Mouse (Mus musculus): ENCODE measurements around the gene Ddc. TPM values are rescaled to one million over a fixed set of nuclear protein-coding genes. Genes with fewer than 3 reads are reported as not detected.

Gene Ddc
- total RNA-seq, 4 experiments from 2014 or later: 0.40 to 0.85 (median 0.70) TPM

DNA sequence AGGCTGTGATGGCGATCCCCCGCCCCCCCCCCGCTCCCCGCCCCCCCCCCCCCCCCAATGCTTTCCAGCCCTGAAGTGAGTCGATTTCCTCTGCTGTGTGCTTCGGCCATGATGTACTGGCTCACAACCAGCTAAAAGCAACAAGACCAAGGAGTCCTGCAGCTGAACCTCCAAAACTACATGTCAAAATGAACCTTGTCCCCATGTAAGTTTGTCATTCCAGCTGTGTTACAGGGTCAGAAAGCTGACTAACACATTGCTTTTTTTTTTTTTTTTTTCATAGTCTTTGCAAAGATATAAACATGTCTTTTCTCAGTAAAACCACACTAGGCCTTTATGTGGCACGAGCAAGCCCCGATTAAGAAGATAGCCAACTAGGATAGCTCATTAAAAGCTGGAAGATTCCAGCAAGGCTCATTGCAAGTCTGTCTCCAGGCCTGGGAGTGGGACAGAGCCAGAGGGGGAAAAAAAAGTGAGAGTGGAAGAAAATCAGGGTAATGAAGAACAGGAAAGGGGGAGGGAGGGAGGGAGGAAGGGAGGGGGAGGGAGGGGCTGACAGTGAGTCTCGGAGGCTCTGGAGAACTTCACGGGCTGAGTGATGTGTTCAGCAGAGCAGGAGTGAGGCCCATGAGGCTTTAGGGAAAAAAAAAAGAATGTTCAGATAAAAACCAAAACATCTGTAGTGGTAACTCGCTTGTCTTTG lies 19.5 kb downstream of the Ddc start:
- peak in 1 of 2 experiments; percentile 43 for DNase-seq (ENCODE audit: low spot score in 2 of 2)

DNA sequence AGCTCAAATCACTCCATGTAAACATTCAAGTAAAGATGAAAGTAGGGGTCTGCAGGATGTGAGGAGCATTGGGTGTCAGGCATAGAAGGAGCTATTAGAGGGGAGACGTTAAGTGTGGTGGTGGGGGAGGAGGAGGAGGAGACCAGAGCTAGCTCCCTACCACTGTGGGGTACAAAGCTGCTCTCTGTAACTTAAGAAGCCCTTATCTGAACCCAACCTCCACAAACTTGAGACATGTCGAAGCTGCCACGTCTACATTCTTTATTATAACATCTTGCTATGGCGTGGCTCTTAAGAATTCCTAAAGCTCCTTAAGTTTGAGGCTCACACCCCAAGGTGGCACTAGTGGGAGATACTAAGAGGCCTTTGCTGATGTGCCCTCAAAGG lies 20.1 kb downstream of the Ddc start:
- no peak for DNase-seq (ENCODE audit: low spot score in 2 of 2)

DNA sequence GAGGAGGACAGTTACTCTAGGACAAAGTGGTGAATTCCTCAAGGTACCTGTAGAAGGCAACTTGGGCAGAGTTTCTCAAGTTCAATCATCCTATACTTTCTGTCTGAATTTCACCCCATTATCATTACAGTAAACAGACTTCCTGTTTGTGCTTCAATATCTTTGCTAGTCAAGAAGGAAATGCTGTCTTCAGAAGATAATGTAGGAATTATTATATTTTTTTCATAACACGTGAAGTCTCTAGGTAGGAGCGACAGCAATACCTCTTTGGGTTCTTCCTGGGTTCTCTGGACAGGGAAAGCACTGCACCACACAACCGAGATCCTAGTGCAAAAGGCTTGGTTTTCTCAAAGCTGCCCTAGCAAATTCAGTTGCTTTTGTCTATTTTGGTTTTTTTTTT lies 21.6 kb downstream of the Ddc start:
- no peak for DNase-seq (ENCODE audit: low spot score in 2 of 2)

DNA sequence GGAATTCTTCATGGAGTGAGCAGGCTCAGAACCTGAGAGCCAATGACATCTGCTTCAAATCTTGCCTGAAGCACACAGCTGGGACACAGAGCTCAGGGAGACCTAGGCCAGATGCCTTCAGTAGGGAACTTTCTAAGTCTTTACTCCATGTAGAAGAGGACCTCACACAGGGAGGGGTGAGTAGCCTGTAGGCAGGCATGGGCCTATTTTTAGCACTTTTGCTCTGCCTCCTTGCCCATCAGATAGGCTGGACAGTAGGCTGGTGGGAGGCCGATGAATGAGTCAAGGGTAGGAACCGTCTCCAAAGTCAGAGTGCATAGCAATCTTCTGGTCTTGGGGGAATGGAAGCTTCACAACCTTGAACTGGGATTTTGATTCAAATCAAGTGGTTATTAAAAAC lies 22.7 kb downstream of the Ddc start:
- DNase-seq (ENCODE audit: low spot score in 2 of 2): no peak

DNA sequence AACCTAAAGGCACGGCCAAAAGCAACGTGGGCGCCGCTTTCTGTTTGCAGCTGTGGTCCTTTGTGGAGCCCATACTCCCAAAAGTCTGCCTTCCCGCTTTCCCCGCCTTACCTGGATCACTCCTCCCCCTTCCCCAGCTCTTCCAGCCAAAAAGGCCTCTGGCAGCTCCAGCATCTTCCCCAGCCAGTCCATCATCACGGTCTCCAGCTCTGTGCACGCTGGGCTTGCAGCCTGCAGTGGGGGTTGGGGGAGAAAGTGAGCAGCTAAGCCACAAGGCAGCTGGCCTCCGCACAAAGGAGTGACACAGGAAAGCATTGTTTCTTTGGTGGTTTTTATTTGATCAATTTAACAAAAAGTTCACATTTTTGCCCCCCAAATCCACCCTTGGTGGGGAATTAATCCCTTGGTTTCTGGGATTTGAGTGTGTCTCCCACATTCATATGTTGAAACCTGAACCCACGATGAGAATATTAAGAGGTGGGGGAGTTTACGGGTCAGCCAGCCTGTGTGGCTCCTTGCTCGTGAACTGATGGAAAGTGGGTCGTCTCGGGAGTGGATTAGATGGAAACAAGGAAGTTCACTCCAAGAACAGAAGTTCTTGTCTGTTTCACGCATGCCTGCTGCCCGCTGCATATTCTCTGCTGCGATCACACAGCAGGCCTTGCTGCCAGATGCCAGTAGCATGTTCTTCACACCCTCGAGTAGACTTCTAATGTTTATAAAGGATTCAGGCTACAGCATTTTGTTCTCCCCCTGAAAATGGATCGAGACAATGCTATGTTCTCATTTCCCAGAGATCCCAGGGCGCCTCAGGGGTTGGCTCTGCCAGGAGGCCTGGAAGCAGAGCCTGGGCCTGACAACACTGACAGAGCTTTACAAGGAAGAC lies 24.7 kb downstream of the Ddc start:
- DNase-seq (ENCODE audit: low spot score in 2 of 2): peak; percentile 34 to 64

DNA sequence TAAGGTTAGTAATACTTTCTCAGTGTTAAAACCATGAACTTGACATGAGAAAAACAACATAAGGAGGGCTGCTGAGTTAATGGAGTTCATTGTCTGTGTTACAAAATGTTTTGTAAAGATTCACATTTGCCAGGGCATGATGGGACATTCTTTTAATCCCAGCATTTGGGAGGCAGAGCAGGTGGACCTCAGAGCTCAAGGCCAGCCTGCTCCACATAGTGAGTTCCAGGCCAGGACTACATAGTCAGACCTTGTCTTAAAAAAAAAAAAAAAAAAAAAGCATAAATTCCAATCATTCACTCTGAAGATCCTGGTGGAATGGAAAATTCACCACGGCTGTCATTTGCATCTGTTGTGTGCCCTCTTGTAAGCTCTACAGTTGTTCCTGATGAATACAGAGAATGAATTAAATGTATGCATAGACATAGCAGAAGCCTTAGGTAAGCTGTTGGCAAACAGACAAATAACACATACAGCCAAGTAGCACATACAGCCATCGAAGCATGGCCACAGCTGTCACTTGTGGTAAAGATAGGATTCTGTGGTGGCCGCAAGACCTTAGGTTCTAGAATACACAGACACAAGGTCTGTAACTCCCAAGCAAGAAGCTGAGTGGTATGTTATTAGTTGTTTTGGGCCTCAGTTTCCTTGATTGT lies 25.7 kb downstream of the Ddc start:
- no peak for DNase-seq (ENCODE audit: low spot score in 2 of 2)

DNA sequence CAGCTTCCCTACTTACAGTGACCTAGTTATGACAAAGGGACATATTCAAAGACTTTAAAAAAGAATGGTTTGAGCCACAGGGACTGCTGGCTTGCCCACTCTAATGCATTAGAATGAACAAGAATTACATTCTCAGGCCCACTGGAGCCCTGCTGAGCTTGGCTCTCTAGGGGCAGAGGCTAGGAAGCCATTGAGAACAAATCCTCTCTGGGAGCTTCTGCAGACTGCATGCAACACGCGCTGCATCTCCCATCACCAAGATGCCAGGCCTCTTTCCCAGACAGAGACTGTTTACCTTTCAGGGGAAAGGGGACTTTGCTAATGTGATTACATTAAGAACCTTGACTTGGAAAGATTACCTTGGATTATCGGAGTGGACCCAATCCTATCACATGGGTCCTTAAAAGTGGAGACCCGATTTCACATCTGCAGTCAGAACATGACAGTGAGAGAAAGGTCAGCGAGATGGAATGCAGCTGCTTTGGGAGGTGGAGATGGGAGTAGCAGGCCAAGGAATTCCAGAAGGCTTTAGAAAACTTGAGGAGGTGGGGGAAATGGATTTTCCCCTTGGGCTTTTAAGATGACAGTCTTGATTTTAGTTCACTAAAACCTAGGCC lies 26.6 kb downstream of the Ddc start:
- DNase-seq (ENCODE audit: low spot score in 2 of 2): no peak

DNA sequence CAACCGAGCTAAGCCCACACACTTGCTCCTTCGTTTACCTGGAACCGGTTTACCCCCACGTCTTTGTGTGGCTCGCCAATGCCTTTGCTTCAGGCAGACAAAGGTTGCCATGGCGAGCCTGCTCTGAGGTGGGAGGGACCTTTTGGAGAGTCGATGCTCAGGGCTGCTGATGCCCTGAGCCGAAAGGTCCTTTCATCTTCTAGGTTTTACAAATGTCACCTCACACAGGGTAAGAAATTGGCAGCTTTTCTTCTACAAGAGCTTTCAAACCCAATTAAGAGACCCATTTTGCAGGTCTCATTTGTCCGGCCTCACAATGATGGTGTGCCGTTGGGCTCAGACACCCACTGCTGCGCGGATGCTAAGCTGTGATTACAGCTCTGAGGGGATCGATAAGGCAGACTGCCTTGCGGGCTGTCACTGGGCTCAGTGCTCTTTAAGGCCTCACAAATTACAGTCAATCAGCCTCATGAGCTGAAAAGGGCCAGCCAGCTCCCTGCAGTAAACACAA lies 29.9 kb downstream of the Ddc start:
- DNase-seq (ENCODE audit: low spot score in 2 of 2): no peak

DNA sequence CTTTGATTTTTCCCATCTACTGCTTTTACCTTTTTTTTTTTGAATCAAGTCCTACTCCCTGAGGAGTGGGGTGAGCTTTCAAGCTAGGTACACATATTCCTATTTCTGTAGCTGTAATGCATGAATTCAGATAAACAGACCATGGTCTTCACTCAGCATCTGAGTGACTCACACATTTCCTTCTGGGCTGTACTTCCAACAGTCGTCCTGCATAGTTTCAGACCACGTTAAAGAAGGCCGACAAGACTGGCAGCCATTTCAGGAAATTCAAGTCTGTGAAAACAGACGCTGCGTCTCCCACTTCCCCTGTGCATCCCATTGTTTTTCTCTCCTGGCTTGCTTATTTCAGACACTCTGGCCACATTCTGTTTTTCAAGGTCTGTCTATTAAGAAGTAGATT lies 31.2 kb downstream of the Ddc start:
- DNase-seq (ENCODE audit: low spot score in 2 of 2): no peak

DNA sequence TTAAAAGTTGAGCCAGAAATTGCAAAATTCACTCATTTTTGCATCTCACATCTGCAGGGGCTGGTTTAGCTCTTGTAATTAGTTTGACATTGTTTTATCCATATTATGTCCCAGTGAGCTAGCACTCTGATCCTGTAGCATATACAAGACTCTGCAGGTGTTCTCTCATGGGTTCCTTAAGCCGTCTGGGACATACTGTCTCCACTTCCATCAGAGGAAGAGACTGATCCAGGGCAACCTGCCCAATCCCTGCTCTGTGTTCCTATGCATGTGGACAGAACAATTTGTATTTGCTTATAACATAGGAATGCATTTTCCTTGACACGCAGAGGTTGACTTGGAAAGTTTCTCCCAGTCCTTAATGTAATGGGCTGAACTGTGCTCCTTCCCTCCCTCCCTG lies 32.8 kb downstream of the Ddc start:
- DNase-seq (ENCODE audit: low spot score in 2 of 2): no peak

DNA sequence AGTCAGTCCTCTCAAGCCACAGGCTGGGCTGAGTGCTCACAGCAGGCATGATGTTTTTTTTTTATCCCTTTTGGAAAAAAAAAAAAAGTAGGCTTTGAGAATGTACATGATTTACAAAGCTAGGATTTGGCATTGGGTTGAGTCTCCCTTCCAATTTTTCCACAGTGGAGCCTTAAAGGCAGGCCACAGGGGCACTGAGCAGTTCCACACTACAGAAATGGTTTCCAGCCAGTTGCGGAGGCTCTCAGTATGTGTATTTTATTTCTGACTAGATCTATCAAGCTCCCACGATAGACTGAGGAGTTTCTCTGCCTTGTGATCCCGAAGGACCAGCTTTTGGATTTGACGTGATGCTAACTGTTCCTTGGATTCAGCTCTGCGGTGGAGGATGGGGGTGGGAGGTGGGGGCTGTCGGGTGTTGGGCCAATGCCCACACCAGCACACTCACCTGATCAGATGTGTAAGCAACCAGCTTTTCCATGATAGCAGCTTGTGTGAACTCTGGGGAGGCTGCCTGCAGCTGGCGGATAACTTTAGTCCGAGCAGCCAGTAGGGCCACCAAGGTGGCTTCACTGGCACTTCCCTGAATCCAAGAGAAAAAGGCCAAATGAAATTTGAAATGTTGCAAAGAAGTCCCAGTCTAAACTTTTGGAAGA lies 33.4 kb downstream of the Ddc start:
- no peak for DNase-seq (ENCODE audit: low spot score in 2 of 2)

DNA sequence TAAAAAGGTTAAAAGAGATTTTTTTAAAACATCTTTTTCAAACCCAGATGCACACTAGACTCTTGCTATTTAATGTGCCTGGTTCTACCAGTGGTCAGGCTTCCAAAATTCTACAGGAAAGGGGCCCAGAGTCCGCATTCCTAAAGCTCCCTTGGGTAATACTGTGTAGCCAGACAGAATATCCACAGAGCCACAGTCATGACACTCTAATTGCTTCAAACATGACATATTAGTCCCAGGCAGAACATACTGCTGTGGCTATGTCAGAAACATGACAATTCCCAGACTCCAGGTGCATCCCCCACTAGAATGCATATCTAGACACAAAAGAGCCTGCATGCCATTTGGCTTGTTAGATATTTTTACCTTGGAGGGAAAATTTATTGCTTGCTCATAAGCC lies 35.4 kb downstream of the Ddc start:
- DNase-seq (ENCODE audit: low spot score in 2 of 2): no peak

DNA sequence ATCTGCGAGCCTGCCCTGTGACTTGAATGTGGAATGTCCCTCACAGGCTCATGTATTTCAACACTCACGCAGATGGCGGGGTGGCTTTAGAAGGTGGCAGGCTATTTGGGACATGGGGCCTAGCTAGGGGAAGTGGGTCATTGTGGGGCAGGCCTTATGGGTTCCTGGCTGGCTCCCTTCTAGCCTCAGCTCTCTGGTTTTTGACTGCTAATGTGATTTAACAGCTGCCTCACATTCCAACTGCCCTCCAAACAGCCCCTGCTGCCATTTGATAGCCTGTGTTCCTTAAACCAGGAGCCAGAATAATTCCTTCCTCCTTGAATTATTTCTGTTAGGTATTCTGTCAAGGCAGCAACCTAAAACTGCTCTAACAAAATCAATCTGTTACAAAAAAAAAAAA lies 41.0 kb downstream of the Ddc start:
- DNase-seq (ENCODE audit: low spot score in 2 of 2): no peak

DNA sequence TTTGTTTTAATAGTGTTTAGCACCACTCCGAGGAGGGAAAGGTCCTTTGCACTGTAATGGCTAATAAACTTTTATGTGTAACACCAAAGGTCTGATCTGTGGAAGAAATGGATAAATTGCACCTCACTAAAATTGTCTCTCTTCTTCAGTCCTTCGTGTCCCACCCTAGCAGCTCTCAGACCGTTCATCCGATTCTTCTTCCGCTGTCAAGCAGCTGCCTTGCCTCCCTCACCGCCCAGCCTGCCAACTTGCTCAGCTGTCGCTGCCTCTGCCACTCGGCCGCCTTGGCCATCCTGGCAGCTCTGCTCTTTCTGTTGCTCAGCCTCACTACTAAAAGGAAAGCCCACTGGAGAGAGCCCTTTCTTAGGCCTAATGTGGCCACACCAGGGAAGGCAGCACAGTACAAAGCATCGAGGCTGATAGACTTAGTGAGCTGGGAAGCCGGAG lies 42.2 kb downstream of the Ddc start:
- peak in 1 of 2 experiments; percentile 63 for DNase-seq (ENCODE audit: low spot score in 2 of 2)

DNA sequence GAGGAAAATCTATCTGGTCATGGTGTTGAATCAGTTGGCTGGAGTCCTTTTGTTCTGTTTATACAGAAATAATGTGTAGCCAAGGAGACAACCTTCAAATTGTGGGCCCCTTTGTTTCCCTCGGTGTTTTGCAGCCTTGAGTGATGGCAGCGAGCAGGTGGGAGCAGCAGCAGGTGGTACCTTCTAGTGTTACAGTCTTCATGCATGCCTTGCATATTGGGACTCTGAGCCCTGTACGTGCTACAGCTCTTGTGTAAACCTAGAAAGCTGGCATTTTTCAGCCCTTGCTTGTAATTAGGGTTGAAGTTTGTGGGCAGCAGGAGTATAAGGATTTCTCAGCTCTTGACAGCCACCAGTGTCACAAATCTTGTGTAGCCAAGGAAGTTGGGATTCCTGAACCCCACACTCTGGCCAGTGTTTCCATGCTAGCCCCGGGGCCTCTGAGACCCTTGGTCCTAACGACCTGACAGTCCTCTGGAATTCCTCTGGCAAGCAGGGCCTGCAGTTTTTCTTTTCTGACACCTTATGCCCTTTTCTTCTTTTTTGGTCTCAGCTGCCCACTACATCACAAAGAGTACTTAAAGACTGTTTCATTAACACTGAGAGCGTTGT lies 42.8 kb downstream of the Ddc start:
- no peak for DNase-seq (ENCODE audit: low spot score in 2 of 2)

DNA sequence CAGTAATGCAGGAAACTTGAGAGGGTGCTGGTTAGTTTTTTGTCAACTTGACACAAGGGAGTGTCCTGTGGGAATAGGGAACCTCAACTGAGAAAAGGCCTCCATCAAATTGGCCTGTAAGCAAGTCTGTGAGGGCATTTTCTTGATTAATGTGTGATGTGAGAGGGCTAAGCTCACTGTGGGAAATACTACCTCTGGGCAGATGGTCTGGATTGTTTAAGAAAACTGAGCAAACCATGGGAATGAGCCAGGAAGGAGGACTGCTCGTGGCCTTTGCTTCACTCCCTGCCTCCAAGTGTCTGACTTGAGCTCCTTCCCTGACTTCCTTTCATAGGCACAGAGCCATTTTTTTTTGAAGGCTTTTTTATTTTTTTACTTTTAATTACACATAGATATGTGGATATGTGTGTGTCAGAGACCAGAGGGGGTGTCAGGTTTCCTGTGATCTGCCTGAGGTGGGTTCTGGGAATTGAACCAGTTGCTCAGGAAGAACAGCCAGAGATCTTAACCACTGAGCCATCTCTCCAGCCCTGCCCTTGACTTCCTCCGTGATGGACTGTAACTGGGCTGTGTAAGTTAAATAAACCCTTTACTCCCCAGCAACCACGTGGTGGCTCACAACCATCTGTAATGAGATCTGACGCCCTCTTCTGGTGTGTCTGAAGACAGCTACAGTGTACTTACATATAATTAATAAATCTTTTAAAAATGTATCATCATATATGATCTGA lies 44.0 kb downstream of the Ddc start:
- no peak for DNase-seq (ENCODE audit: low spot score in 2 of 2)

DNA sequence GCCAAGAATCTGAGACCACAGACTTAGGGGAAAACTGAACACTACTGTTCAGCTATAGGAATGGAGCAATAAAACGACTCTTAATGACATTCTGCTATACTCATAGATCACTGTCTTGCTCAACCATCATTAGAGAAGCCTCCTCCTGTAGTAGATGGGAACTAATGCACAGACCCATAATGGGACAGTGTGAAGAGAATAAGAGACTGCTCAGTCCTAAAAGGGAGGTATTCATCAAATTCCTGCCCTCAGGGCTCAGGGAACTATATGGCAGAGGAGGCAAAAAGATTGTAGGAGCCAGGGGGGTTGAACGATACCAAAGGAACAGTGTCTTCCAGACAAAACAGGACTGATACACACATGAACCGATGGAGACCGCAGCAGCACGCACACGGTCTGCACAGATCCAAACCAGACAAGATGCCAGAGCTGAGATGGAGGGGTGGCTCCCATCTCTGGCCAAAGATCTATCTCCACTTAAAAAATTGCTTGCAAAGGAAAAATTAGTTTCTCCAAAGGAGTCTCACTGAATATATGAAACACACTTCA lies 45.9 kb downstream of the Ddc start:
- no peak for DNase-seq (ENCODE audit: low spot score in 2 of 2)

DNA sequence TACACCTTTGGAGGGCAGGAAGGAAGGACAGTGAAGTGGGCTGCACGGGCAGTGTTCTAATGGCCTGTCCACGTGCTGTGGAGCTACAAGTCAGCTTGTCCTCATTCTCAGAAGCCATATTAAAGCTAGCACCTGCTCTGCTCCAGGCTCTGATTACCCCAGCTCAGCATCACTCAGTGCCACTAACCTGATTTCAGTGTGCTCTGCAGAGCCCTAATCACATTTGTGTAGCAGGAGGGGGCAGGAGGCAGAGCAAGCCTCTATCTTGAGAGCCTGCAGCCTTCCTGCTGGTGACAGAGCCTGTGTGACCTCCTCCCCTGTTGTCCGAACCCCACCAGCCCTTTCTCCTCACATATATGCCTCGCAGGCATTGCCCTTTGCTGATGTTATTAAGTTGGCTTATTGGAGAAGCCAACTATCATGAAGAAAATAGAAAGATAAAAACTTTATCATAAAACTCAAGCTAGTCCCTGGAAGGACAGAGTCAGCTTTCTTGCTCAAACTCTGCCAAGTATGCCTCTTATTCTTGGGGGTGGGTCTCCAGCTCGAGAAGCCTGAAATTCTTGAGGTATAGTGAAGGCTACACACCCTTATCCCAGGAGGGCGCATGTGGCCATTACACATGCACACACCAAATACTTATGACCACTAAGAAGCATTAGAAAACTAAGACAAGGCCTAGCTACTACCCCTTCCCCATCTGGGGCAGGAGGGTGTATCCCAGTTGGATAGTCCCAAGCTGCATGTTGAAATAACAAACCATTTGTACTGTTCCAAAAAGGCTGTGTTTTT lies 47.3 kb downstream of the Ddc start:
- peak; percentile 33 to 49 for DNase-seq (ENCODE audit: low spot score in 2 of 2)

Measured in gastrocnemius, adult 8-10 months (tissue).